Mouse (Mus musculus) spleen, adult 2 months (tissue): ENCODE data around the gene Rbm26.

ENCODE experiments used
- CTCF ChIP-seq: fragments of 200-500 bp; IDR thresholded peaks from 2 replicates; pipeline ENCODE4 v1.5.1; 2011; ENCODE audit warnings: mild to moderate bottlenecking, inconsistent platforms; ENCODE audit not compliant: insufficient read depth, insufficient read length, insufficient replicate concordance; ENCODE audit errors: extremely low read depth
- POLR2A ChIP-seq: fragments of 200-500 bp; IDR thresholded peaks from 2 replicates; pipeline ENCODE4 v1.6.1; 2011; ENCODE audit warnings: low read depth, low read length, inconsistent platforms

- TF ChIP-seq CTCF (no peak), POLR2A (no peak)
Measured at GRCm38 (mm10) chr14:105071010-105071509, 106.1 kb downstream of the Rbm26 start.
